Mouse (Mus musculus): Measurements from ENCODE around the gene Asb16. TPM values are rescaled to one million over a fixed set of nuclear protein-coding genes. Genes with fewer than 3 reads are reported as not detected.

The Asb16 gene
- polyA plus RNA-seq, 1 experiment from 2014 or later = 0.12 TPM

GRCm38 (mm10) chr11:102296491-102297472 is 28.2 kb downstream of the Asb16 start, which contains the start of gene Atxn7l3:
TSS of gene Atxn7l3 (minus strand) at chr11:102296631.
- no peaks in the 10 kb centered on the region for H3K27me3 ChIP-seq (ENCODE audit: control insufficient read depth, insufficient read depth, low read length)

GRCm38 (mm10) chr11:102297577-102298556 is 29.3 kb downstream of the Asb16 start:
- Histone ChIP-seq H3K9me3 (replicated peaks; ENCODE audit: control insufficient read depth, low read length) (no peaks in the 10 kb centered on the region; the same call in 1 of the 2 replicates), H3K9ac (ENCODE audit: low read length) (peak overlapping the region; percentile 75), H3K4me1 (ENCODE audit: control insufficient read depth, insufficient read depth, low read length) (peaks cover 20% of the 10 kb centered on the region; the same call in 1 of the 2 replicates), H3K27me3 (ENCODE audit: control insufficient read depth, insufficient read depth, low read length) (no peaks in the 10 kb centered on the region), H3K4me3 (replicated peaks; ENCODE audit: low read length) (peak overlapping the region; percentile 88), H3K4me2 (ENCODE audit: low read depth, low read length) (peak overlapping the region; percentile 83), H3K27ac (ENCODE audit: low read length) (peak overlapping the region; percentile 98), H3K36me3 (ENCODE audit: control insufficient read depth, insufficient read depth, low read length) (no peaks in the 10 kb centered on the region)
- 22% methylated on average over 27 of the region's 27 CpGs for WGBS
- ATAC-seq (ENCODE audit: insufficient read depth, low FRiP score) = peak; percentile 5; the same call in 1 of the 2 replicates

More at GRCm38 (mm10) chr11:102296491-102297472, 28.2 kb downstream of the Asb16 start, which contains the start of gene Atxn7l3:
- under 1% methylated on average over 82 of the region's 125 CpGs for WGBS
- ATAC-seq (ENCODE audit: insufficient read depth, low FRiP score) = peak; percentile 95
- peaks cover 20% of the 10 kb centered on the region; the same call in 1 of the 2 replicates for H3K4me1 ChIP-seq (ENCODE audit: control insufficient read depth, insufficient read depth, low read length)
- peak within 1 kb of the TSS; percentile 99 for H3K27ac ChIP-seq (ENCODE audit: low read length)
- peak within 1 kb of the TSS; percentile 97 for H3K9ac ChIP-seq (ENCODE audit: low read length)
- H3K36me3 ChIP-seq (ENCODE audit: control insufficient read depth, insufficient read depth, low read length) = no peaks in the 10 kb centered on the region
- peak within 1 kb of the TSS; percentile 88 for H3K4me3 ChIP-seq (replicated peaks; ENCODE audit: low read length)
- H3K4me2 ChIP-seq (ENCODE audit: low read depth, low read length) = peak within 1 kb of the TSS; percentile 83
- no peaks in the 10 kb centered on the region; the same call in 1 of the 2 replicates for H3K9me3 ChIP-seq (replicated peaks; ENCODE audit: control insufficient read depth, low read length)

- Histone ChIP-seq H3K9me3 (replicated peaks; ENCODE audit: control insufficient read depth, low read length) (no peaks in the 10 kb centered on the region; the same call in 1 of the 2 replicates), H3K27ac (ENCODE audit: low read length) (no peak overlapping the region), H3K9ac (ENCODE audit: low read length) (no peak overlapping the region), H3K4me1 (ENCODE audit: control insufficient read depth, insufficient read depth, low read length) (peaks cover 14% of the 10 kb centered on the region; the same call in 1 of the 2 replicates), H3K4me3 (replicated peaks; ENCODE audit: low read length) (no peak overlapping the region), H3K36me3 (ENCODE audit: control insufficient read depth, insufficient read depth, low read length) (no peaks in the 10 kb centered on the region), H3K4me2 (ENCODE audit: low read depth, low read length) (no peak overlapping the region), H3K27me3 (ENCODE audit: control insufficient read depth, insufficient read depth, low read length) (no peaks in the 10 kb centered on the region)
- no peak for ATAC-seq (ENCODE audit: insufficient read depth, low FRiP score)
- 11% methylated on average over 1 of the region's 1 CpGs for WGBS
These were observed 31.3 kb downstream of the Asb16 start for GRCm38 (mm10) chr11:102299839-102300238.

GRCm38 (mm10) chr11:102304141-102304540 is 35.6 kb downstream of the Asb16 start:
- Histone ChIP-seq H3K4me3 (replicated peaks; ENCODE audit: low read length) (no peak overlapping the region), H3K27ac (ENCODE audit: low read length) (no peak overlapping the region), H3K36me3 (ENCODE audit: control insufficient read depth, insufficient read depth, low read length) (peaks cover 18% of the 10 kb centered on the region), H3K4me2 (ENCODE audit: low read depth, low read length) (no peak overlapping the region), H3K9ac (ENCODE audit: low read length) (0 out of 2 replicates have a peak overlapping the region, but pooled peaks have one; percentile 5), H3K27me3 (ENCODE audit: control insufficient read depth, insufficient read depth, low read length) (no peaks in the 10 kb centered on the region), H3K9me3 (replicated peaks; ENCODE audit: control insufficient read depth, low read length) (no peaks in the 10 kb centered on the region; the same call in 1 of the 2 replicates), H3K4me1 (ENCODE audit: control insufficient read depth, insufficient read depth, low read length) (peaks cover 6% of the 10 kb centered on the region)
- no peak for ATAC-seq (ENCODE audit: insufficient read depth, low FRiP score)
- 31% methylated on average over 2 of the region's 2 CpGs for WGBS

- Histone ChIP-seq H3K27me3 (ENCODE audit: control insufficient read depth, insufficient read depth, low read length) (no peaks in the 10 kb centered on the region), H3K27ac (ENCODE audit: low read length) (no peak overlapping the region), H3K4me2 (ENCODE audit: low read depth, low read length) (no peak overlapping the region), H3K9me3 (replicated peaks; ENCODE audit: control insufficient read depth, low read length) (no peaks in the 10 kb centered on the region), H3K9ac (ENCODE audit: low read length) (no peak overlapping the region), H3K4me3 (replicated peaks; ENCODE audit: low read length) (no peak overlapping the region), H3K36me3 (ENCODE audit: control insufficient read depth, insufficient read depth, low read length) (peaks cover 18% of the 10 kb centered on the region), H3K4me1 (ENCODE audit: control insufficient read depth, insufficient read depth, low read length) (peaks cover 18% of the 10 kb centered on the region)
- WGBS = 57% methylated on average over 3 of the region's 3 CpGs
- no peak for ATAC-seq (ENCODE audit: insufficient read depth, low FRiP score)
These were observed 36.8 kb downstream of the Asb16 start for GRCm38 (mm10) chr11:102305359-102305758.

GRCm38 (mm10) chr11:102308104-102308503 is 39.6 kb downstream of the Asb16 start:
- Histone ChIP-seq H3K9ac (ENCODE audit: low read length) (no peak overlapping the region), H3K27ac (ENCODE audit: low read length) (no peak overlapping the region), H3K4me2 (ENCODE audit: low read depth, low read length) (no peak overlapping the region), H3K27me3 (ENCODE audit: control insufficient read depth, insufficient read depth, low read length) (no peaks in the 10 kb centered on the region), H3K36me3 (ENCODE audit: control insufficient read depth, insufficient read depth, low read length) (peaks cover 18% of the 10 kb centered on the region), H3K4me3 (replicated peaks; ENCODE audit: low read length) (no peak overlapping the region), H3K9me3 (replicated peaks; ENCODE audit: control insufficient read depth, low read length) (no peaks in the 10 kb centered on the region), H3K4me1 (ENCODE audit: control insufficient read depth, insufficient read depth, low read length) (peaks cover 22% of the 10 kb centered on the region)
- no peak for ATAC-seq (ENCODE audit: insufficient read depth, low FRiP score)
- 78% methylated on average over 9 of the region's 9 CpGs for WGBS

- Histone ChIP-seq H3K9me3 (replicated peaks; ENCODE audit: control insufficient read depth, low read length) (no peaks in the 10 kb centered on the region), H3K4me1 (ENCODE audit: control insufficient read depth, insufficient read depth, low read length) (peaks cover 22% of the 10 kb centered on the region), H3K9ac (ENCODE audit: low read length) (peak overlapping the region; percentile 52), H3K27me3 (ENCODE audit: control insufficient read depth, insufficient read depth, low read length) (no peaks in the 10 kb centered on the region), H3K4me2 (ENCODE audit: low read depth, low read length) (peak overlapping the region; percentile 59), H3K36me3 (ENCODE audit: control insufficient read depth, insufficient read depth, low read length) (peaks cover 25% of the 10 kb centered on the region), H3K4me3 (replicated peaks; ENCODE audit: low read length) (peak overlapping the region; percentile 41), H3K27ac (ENCODE audit: low read length) (peak overlapping the region; percentile 48)
- under 1% methylated on average over 27 of the region's 27 CpGs for WGBS
- ATAC-seq (ENCODE audit: insufficient read depth, low FRiP score) = peak; percentile 97
These were observed 40.4 kb downstream of the Asb16 start for GRCm38 (mm10) chr11:102308979-102309378.

- Histone ChIP-seq H3K27ac (ENCODE audit: low read length) (peak overlapping the region; percentile 48), H3K4me2 (ENCODE audit: low read depth, low read length) (peak overlapping the region; percentile 59), H3K4me3 (replicated peaks; ENCODE audit: low read length) (peak overlapping the region; percentile 41), H3K9me3 (replicated peaks; ENCODE audit: control insufficient read depth, low read length) (no peaks in the 10 kb centered on the region), H3K36me3 (ENCODE audit: control insufficient read depth, insufficient read depth, low read length) (peaks cover 33% of the 10 kb centered on the region), H3K27me3 (ENCODE audit: control insufficient read depth, insufficient read depth, low read length) (no peaks in the 10 kb centered on the region), H3K9ac (ENCODE audit: low read length) (peak overlapping the region; percentile 52), H3K4me1 (ENCODE audit: control insufficient read depth, insufficient read depth, low read length) (peaks cover 22% of the 10 kb centered on the region)
- ATAC-seq (ENCODE audit: insufficient read depth, low FRiP score) = no peak
- WGBS = 84% methylated on average over 22 of the region's 22 CpGs
These were observed 41.5 kb downstream of the Asb16 start for GRCm38 (mm10) chr11:102309821-102310617.
